Mouse (Mus musculus) liver, postnatal 0 days (tissue): ENCODE results near the gene Foxn3.

Experiments used
- CTCF ChIP-seq: sonication (generic); IDR thresholded peaks from 2 replicates; pipeline ENCODE4 v1.5.1; 2016; ENCODE audit warnings: antibody characterized with exemption, low read depth
- EP300 ChIP-seq: IDR thresholded peaks from 2 replicates; pipeline ENCODE4 v1.6.1; 2016; ENCODE audit warnings: antibody characterized with exemption, low read depth, mild to moderate bottlenecking

DNA sequence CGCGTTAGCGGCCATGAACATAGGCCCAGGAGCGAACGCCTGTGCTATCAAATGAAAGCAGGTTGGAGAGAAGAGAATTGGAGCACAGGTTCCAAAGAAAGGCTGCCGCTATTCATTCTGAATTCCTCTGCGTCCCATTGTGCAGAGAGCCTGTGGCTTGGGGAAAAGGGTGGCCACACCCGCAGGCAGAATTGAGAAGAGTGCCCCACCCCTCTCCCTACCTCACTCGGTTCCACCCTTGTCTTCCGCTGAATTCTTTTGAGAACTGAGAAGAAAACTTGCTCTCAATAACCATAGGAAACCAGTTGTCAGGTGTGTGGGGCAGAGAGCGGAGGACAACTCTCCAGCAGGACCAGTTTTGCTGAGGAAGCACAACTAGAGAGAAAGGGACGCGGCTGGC, 10.9 kb upstream of the Foxn3 start:
- TF ChIP-seq CTCF (no peak), EP300 (no peak)
